Mouse (Mus musculus) cerebellum, postnatal 14 days (tissue): ENCODE measurements around the gene Nppb.

Source experiments
- DNase-seq, 2 experiments: peaks; one replicate each; pipeline ENCODE4 v3.0.0; 2021; ENCODE audit warnings: mixed read lengths in 2 of 2

Gene Nppb

DNA sequence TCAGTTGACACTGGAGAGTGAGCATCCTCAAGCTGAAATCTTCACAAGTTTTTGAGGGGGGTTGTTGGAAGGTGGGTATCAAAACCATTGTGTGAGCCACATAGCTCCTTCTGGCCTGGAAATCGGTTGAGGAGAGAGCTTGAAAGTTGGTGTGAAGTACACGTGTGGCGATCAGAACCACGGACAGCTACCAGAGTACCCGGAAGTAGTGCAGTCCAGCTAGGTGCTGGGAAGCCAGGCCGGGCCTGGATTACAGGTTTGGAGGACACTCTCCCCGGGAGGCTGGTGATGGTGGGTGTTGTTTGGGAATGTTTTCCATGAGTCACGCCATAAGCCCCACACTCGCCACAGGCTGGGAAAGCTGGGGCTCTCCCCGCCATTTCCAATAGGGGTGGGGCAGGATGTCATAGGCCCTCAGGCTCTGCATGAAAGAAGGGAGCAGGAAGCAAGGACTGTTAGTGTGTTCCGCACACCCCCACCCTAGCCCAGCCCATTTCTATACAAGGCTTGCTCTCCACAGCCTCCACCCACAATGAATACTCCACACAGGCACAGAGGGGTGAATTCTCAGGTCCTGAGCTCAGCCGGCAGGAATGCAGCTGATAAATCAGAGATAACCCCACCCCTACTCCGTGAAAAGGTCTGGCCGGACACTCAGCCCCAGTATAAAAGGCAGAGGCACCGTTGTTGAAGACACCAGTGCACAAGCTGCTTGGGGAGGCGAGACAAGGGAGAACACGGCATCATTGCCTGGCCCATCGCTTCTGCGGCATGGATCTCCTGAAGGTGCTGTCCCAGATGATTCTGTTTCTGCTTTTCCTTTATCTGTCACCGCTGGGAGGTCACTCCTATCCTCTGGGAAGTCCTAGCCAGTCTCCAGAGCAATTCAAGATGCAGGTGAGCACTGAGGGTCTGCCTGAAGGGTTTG lies at the start of gene Nppb:
Nppb (plus strand) TSS at position 584 of the 928 bp plus-strand sequence.
- no peak for DNase-seq

DNA sequence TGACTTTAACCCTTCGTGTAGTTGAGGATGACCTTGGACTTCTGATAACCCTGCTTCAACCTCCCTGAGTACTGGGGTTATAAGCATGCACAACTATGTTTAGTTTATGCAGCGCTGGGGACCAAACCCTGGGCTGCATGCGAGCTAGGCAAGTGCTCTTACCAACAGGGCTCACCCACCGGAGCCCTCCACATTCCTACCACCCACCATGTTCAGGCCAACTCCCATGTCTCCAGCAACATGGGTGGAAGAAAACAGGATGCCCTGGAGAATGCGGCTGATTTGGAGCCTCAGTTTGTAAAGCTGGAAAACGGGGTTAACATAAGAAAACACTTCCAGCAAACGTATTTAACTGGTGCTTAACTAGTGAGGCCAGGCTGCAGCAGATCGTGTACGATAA lies 49.7 kb upstream of the Nppb start:
- DNase-seq, result no peak

DNA sequence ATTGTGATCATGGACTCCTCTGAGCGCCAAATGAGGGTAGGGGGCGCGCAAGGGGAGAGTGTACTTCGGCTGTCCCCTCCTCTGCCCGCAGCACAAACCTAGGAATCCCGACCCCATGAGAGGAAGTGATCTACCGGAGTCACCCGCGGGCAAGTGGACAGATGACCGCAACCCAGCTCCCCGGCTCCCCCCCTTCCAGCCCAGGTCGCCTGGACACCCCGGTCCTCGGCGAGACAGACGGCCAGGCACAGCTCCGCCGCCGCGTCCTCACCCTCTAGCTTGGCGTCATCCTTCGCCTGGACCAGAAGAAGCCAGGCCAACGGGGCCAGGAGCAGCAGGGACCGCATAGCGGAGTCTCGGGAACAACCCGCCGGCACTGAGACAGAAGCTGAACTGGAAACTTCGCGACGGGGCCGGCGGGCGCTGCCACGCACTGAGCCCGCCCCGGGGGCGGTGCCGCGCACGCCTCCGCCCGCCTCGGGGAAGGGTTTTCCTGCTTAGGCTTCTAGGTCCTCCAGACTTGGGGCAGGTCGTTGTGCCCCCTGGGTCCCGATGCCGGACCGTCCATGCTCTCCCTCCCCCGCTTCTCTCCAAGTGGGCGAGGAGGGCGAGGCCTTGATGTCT lies 49.1 kb upstream of the Nppb start, which contains the start of gene Plod1:
Plod1 (minus strand) TSS at position 437 of the 624 bp plus-strand sequence.
- DNase-seq, result peak; percentile 64 to 69

DNA sequence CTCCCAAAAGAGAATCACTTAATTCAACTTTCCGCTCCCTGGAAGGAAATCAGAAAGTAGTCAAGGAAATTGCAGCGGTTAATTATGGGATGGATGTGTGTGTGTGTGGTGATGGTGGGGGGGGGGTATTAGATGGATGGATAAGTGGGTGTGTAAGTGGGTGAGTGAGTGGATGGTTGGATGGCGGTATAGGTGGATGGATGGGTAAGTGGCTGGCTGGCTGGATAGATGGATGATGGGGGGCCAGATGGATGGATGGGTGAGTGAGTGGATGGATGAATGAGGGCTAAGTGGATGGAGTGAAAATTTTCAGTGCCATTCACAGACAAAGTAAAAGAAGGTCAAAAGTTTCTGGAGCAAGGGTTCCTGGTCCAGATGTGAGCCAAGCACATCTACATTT lies 48.6 kb upstream of the Nppb start:
- no peak for DNase-seq

DNA sequence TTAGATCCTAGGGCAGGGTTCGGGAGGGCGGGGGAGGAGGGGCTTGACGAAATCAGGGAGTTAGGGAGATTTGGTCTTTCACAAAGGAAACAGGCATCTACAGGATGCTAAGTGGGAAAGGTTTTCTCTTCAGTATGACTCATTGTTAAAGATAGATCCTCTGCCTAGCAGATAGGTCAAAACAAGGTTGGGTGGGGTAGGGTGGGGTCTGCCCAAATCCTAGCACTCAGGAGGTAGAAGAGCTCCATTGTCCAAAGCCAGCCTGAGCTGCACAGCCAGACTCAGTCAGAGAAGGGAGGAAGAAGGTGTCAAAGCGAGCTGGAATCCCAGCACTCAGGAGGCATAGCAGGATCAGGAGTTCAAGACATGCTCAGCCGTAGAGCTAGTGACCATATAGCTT lies 48.1 kb upstream of the Nppb start:
- no peak for DNase-seq

DNA sequence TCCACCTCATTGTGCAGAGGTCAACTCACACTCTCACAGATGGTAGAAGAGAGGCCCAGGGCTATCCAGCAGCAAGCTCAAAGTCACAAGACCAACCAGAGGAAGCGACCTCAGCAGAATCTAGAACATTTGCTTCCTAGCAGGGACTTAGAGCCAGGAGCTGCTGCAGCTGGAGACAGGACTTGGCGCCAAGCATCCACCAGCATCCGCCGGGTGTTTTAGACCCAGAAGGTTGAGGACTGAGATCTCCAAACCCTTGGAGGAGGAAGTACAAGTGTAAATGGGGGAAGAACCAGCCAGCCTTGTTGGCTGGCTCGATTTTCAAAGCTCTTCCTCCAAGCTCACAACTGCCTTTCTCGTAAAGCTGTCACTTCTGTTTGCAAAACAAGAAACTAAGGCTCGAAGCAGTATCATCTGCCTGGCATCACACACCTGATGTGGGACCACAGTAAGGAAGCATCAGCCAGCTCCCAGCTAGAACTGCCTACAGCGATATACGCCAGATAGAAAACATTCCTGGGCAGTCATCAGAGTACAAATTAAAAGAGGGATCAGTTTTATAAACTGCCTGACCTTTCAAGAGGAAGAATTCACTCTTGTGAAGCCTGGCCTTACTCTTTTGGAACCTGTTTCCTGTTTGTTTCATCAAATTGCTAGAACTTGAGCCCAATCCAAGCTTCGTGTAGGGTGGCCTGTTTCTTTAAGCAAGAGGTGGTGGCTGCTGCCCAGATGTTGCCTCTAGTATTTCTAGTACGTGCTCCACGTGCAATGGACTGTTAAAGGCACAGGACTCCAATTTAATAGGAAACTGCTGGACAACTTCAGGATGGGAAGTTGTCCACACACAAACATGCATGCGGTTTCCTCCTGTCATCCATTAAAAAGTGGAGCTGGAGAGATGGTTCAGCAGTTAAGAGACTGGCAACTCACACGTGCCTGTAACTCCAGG lies 47.2 kb upstream of the Nppb start:
- no peak for DNase-seq

DNA sequence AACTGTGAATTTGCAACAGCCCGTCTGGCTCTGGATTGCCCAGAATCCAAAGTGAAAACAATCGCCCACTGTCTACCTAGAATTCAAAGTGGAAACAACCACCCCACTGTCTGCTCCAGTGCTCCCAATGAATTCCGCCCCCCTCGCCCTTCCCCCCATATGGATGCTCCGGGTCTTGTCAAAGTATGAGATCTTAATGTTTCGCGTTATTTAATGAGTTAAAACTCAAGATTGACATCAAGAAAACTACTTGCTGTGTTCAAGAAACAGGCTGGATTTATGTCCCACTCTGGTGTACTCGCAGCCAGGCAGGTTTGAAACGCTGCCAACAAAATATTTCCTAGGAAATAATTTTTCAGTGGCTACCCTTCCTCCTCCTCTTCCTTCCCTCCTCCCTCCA lies 45.5 kb upstream of the Nppb start:
- peak; percentile 37 to 41 for DNase-seq

DNA sequence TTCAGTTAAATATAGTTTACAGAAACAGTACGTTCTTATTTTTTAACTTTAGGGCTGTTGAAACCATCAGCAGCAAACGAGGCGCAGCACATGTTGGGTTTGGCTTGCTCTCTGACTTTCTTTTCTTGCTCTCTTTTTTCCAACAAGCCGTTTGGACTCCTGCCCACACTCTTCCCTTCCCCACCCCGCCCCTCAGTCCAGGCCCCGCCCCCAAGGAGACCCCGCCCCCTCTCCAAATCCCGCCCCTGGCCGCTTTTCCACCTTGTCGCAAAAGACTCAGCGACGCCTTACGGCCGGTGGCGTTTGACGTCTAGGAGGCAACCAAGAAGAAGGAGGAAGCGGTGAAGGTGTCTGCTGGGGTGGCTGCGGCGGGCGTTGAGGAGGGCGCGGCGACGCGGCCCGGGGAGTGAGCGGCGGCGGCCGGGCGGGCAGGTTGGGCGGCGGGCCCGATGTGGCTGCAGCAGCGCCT lies 45.0 kb upstream of the Nppb start, which contains the start of gene 2510039O18Rik:
2510039O18Rik (plus strand) TSS at position 320 of the 469 bp plus-strand sequence.
- DNase-seq, result peak; percentile 88 to 91

DNA sequence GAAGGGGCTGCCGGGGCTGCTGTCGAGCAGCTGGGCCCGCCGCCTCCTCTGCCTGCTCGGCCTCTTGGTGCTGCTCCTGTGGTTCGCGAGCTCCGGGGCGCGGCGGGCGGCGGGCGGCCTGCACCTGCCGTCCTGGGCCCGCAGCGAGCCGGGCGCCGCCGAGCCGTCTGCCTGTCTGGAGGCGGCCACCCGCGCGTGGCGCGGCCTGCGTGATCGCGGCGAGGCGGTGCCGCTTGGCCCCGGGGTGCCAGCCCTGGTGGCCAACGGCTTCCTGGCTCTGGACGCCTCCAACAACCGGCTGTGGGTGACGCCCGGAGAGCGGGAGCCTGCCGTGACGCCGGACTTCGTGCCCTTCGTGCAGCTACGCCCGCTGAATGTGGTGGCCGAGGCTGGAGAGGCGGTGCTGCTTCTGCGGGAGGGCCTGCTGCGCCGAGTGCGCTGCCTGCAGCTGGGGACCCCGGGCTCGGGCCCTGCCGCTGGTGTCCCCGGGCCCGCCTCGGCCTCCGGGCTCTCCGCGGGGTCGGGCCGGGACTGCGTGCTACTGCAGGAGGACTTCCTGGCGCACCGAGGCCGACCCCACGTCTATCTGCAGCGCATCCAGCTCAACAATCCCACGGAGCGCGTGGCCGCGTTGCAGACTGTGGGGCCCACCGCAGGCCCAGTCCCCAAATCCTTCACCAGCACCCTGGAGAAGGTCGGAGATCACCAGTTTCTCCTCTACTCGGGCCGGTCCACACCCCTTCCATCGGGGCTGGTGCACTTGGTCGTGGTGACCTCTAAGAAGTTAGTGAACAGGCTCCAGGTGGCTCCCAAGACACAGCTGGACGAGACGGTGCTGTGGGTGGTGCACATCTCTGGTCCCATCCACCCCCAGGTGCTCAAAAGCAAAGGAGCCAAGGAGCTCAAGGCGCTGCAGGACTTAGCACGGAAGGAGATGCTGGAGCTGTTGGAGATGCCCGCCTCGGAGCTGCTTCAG lies 44.3 kb upstream of the Nppb start:
- DNase-seq, result peak in 1 of 2 experiments; percentile 33

DNA sequence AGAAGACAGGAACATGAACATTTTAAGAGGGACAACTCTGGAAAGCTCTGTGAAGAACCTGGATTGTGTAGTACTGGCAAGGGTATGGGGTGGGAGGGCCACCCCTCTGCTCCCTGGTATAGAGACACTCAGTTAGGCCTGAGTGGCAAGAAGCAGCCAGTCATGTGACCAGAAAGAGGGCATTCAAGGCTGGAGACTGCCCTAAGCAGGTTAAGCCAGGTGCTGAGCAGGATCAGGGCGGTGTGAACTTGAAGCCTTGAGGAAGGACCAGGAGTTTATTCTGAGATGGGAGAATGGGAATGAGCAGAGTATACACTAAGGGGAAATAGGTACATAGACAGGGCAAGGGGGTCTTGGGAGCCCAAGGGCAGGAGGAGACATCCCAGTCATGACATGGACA lies 42.6 kb upstream of the Nppb start:
- no peak for DNase-seq

DNA sequence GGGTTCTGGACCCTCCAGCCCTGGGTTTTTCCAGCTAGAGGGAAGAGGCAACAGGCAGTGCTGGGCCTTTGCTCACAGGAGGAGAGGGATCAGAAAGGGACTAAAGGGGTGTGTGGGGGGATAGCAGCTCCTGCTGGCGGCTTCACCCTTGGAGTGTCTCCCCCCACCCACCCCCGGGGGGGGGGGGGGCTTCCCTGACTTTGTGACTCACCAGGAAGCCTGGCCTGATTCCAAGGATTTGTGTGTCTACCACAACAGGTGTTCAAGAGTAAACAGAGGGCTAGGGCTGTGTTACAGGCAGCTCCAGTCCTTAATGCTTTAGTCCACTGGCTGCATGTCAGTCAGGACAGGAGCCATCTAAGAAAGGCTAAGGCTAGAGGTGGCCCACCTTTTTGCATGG lies 38.1 kb upstream of the Nppb start:
- peak in 1 of 2 experiments; percentile 24 for DNase-seq

DNA sequence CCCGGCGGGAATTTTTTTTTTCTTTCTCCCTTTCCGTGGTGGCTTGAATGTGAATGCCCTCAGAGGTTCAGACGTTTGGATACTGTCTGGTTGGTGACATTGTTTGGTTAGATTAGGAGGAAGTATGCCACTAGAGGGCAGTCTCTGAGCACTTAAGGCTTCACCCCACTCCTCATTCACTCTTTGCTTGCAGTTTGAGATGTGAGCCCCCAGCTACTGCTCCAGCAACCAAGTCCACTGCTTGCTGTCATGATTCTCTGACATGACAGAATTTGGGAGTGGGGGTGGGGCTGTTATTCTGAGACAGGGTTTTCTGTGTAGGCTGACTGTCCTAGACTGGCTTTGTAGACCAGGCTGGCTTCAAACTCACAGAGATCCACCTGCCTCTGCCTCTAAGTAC lies 32.0 kb upstream of the Nppb start:
- DNase-seq, result peak; percentile 66 to 74

DNA sequence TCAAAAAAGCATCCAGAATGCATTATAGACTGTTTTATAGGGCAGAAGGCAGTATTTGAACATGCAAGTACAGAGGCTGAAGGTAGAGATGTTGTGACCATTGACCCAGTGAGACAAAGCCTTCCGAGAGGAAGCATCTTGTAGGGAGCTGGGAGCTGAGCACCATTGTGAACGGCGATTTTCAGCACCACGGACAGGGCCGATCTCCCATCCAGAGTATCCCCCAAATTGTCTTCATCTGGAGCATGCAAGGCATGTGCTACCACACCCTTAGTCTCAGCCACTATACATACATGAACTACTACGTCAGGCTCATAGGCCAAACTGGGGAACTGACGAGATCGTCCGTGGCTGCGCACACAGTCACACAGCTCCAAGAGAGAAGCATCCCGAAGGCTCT lies 28.4 kb upstream of the Nppb start:
- DNase-seq, result no peak

DNA sequence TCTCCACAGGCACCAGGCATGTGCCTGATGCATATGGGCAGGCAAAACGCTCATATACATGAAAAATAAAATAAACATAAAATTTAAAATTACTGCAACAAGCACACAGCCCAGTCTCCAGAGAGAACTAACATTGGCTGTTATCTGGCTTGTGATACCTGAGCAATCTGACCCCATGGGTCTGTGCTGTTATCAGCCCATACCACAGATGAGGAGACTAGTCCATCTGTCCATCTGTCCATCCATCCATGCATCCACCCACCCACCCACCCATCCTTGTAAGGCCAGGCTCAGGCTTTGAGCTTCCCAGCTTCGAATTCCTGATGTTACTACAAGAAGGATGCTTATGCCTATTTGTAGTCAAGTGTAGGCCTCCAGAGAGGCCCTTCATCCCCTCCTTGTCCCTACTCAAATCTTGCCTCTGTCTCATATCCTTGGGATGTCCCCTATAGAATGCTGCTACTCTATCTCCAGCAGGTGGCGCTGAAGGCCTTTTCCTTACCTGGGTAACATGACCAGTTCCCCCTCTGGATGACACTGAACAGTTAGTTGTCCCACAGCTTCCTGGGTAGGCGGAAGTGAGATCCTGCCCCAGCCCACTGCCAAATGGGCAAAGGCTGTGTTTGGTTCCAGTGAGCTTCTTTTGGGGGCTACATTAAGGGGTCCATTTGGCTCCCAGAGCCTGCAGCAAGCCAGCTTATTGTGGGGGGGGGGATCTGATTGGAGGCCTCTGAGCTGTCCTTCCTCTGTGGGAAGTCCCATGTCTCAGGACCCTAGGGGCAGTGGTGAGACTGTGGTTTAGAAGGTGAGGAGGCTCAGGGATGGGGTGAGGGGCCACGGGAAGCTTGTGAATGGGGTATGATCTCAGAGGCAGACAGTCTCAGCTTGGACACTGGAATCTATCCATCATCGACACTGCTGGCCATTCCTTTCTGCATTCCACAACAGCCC lies 25.4 kb upstream of the Nppb start:
- peak; percentile 78 to 88 for DNase-seq

DNA sequence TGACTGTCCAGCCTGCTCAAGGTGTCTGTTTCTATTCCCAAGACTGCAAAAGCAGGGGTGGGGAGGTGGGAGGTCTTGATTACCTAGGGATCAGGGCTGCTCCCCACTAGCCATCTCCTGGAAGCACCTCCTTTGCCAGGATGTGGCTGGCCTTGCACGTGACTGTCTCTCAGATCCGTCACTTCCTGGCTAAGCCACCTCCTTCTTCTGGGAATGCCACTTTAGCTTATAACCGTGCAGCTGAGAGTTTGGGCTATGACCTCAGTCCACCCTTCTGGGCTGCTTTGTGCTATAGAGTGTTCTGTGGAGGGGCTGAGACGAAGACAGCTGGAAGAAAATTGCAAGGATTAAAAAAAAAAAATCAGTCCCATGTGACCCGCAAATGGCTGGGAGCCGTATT lies 22.8 kb upstream of the Nppb start:
- no peak for DNase-seq

DNA sequence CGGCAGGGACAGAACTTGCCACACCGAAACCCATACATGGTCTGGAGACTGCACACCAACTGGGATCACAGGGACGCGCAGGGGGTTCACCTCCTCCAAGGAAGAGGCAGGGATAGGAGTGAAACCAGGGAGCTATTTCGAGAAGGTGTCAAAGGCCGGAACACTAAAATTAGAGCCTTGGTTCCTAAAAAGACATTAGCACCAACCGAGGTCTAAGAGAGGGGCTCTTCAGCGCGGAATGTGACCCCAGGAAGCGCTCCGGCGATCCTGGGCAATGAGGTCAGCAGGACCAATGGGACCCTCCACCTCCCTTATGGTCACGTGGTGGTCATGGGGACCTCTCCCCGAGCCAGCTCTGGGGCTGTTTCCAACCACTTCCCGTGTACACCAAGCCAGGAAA lies 22.0 kb upstream of the Nppb start:
- no peak for DNase-seq

DNA sequence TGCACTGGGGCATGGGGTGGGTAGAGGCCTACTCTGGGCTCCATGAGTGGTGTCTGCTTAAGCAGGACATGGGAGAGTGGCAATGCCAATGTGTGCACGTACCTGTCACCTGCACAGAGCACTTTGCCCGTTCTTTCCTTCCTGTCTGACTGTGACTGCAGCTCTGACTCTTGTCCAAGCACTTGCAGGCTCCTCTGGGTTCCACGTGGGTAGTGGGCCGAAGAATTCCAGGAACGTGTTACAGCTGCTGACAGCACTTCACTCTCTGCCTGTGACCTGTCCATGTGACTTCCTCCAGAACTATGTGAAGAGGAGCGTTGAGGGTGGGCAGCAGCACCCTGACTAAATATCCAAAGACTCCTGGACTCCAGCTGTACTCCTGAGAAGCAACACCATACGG lies 19.9 kb upstream of the Nppb start:
- no peak for DNase-seq

DNA sequence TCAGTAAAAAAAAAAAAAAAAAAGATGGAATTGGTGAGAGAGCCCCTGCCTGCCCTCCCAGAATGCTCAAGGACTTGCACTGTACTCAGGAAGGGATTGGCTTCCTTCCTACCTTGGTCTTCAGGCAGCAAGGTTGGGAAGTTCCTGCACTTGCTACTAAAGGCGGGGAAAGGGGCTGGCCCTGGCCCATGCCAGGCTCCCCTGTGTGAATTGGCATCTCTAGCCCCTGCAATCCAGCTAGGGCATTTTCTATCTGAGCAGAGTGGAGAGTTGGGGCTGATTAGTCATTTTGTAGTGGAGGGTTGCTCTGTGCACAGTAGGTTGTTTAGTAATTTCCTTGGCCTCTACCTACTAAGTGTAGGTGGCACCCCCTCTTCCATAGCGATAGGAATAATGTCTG lies 16.8 kb upstream of the Nppb start:
- DNase-seq, result peak; percentile 44 to 48

DNA sequence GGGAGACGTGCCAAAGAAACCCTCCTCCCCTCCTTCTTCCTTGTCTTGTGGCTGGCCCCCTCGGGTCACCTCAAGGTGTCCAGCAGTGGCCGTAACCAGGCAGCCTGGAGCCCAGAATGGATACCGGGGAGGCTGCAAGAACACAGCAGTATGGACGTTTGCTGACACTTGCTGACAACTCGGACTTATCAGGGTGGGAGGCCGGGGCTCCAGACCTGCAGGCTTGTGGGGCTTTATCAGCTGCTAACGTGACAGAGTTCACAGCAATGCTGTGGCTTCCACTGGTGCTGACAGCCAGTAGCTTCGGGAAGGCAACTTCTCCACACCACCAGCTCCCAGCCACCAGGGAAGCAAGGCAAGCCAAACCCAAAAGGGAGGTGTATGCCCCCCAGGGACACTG lies 16.3 kb upstream of the Nppb start:
- no peak for DNase-seq

DNA sequence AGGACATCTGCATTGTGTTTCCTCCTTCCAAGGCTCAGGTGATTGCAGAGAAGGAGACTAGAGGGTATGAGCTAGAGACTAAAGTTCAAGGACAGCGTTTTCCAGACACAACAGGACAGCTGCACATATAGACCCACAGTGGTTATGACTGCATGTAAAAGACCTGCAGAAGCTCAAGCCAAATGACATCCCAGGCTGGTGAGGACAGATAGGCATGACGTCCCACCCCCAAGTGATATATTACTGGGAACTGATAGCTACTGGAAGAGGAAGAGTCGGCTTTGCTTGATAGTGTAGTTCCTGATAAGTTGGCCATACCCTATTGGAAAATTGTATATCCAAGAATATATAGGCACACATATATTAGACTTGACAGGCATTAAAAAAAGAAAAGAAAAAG lies 9.4 kb upstream of the Nppb start:
- no peak for DNase-seq
